Mouse (Mus musculus): ENCODE measurements around the gene Ypel2.
A peak's percentile ranks its signal among the peaks of the same experiment; 100 is the strongest.

The Ypel2 gene

DNA sequence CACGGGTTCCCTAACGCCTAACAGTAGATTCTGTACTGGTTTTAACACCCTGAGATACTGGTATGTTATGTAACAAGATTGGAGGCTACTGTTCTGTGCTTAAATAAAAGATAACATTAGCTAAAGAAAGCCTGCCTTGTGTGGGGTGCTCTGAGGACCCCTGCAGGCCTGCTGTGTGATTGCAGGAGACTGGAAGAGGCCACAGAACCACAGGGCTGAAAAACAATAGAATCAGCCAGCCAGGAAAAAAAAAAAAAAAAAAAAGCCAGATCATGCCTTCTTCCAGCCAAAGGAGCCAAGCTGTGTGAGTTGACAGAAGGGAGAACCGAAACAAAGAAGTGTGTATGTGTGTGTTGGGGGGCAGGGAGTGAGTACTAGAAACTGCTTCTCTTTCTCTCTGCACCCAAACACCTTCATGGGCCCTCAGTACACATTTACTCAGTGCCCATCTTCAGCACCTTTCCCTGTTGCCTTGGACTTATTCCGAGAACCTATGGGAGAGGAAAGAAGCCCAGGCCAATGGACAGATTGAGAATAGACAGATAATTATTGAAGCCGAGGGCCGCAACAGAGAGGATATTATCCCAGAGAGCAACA, 2.2 kb upstream of the Ypel2 start:
- peak in 1 of 2 experiments; percentile 58 for DNase-seq (ENCODE audit: low spot score in 2 of 2)

DNA sequence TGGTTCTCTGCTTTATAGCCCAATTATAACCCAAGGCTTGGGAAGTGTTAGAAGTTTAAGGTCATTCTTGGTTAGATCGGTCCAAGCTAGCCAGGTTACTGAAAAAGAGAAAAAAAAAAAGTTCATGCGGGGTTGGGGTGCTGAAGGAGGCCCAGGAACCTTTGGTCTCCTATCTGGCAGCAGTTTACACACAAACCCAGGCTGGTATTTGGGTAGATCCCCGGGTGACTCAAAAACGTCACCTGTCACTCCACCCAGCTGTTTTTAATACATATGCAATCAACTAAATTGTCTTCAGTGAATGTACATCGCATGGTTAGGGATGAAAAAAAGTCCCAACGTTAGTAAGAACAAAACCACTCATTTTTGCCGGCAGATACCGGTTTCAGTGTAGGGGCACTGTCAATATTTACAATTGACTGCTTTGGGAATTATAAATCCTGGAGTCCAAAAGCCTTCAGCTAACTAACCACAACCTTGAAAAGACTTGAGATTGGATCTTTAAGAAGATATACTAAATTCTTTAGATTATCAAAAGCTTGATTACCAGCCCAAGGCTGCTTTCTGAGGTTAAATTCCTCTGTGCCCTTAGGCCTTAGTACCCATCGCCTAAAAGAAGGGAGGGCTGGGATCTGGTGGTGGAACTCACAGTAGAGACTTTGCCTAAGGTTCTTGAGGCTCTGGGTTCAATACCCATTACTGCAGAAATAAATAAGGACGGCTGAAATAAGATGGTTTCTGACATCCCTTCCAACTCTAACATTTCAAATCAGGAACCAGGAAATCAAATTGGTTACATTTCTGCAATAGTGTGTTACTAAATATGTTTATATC, 1.5 kb upstream of the Ypel2 start:
- DNase-seq (ENCODE audit: low spot score in 2 of 2), result no peak

DNA sequence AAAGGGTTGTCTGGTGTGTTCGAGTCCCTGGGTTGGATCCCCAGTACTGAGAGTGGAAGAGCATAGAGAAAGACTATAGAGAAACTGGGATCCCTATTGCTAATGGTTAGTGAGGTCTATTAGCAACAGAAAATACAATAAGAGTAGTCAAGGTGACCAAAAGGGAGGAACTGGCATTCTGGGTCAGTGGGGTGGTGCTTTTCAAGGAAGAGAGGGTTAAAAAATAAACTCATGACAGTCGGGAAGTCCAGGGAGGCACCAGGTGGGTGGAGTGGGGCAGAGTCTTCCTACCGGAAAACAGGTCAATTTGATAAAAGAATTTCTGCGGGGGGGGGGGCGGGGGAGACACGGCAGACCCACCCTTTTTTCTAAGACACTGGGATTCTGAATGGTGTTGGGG, 823 bp upstream of the Ypel2 start:
- DNase-seq (ENCODE audit: low spot score in 2 of 2), result no peak

DNA sequence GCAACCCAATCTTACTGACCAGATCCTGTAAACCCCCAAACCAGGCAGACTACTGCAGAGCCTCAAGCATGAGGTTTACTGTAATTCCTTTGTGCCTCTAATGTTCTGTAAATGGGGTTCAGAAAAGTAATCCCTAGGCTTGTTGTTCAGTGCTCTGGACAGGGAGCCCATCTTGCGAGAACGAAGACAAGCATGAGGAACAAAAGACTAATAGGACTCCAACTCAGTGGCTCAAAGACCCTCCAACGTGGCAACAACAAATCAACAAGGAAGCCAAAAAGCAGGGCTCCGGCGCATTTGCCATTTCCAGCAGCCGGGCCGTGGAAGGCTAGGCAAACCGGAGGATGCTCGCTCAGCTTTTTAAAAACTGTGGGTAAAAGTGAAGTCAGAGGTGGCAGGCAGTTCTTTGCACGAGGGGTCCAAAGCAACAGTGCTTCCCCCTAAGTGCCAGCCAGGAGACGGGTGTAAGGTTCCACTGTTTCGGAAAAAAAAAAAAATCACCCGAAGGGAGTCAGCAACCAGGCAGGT, 982 bp downstream of the Ypel2 start:
- DNase-seq (ENCODE audit: low spot score in 2 of 2), result peak in 1 of 2 experiments; percentile 16

DNA sequence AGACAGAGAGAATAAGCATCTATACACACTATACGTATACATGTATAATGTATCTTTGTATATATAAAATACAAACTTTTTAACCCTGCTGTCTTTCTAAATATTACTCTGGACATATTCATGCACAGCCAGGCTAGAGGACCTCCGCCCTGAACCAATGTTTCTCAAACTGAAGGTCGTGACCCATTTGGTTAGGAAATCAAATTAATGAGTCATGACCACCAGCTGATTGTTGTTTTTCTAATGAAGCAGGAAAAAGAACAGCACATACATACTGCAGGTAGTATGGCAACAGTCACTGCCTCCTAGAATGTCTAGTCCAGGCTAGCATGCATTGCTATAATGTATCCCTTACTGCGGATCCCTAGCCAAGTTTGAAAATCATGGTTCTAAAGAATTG, 2.3 kb downstream of the Ypel2 start:
- DNase-seq (ENCODE audit: low spot score in 2 of 2), result no peak

DNA sequence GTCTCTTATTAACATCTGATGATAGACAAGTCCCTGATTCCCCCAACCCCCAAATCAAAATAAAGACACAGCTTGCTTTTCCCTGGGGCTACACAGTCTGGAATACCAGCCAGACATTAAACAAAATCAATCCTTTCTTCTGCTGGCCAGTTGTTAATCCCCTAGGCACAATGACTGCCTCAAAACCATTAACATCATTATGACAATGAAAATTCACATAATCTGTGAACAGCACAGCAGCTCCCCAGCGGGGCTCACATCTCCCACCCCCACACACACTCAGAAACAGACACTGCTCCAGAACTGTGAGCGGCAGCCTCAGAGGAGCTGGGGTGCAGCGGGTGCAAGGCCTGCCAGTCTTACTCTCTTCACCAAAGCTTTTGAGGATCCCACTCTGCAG, 3.2 kb downstream of the Ypel2 start:
- DNase-seq (ENCODE audit: low spot score in 2 of 2), result no peak

DNA sequence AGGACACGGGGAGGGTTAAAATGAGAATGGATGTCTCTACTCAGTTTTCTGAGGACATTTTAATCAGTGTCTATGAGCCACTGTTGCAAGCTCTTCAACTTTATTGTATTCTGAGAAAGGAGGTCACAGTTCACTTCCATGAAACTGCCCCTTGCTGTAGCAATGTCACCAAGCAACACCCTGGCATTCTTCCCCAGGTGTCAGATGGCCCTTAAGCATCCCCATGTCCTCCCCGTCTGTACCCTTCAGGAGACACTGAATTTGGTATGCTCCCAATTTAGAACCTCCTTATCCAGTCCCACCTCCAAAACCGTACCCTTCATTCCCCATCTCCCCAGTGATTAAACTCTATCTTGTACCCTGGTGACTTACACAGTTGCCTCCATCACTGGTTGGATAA, 8.5 kb downstream of the Ypel2 start:
- DNase-seq (ENCODE audit: low spot score in 2 of 2), result no peak

DNA sequence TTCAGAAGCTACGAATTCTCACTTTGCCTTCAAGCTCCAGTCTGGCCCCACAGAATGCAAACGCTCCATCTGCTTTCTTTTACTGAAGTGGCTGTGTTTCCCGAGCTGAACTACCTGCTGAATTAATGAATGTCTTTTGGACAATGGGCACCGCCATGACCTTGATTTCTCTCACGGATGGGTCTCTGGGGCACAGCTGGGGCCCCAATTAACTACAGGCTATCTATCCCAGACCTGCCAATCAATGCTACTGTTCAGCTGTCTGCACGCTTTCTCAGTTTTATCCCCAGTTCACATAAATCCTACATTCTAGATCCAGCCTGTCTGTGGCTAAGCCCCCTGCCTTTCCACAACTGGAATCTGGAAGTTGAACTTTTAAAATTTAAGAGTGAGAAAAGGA, 10.5 kb downstream of the Ypel2 start:
- no peak for DNase-seq (ENCODE audit: low spot score in 2 of 2)

DNA sequence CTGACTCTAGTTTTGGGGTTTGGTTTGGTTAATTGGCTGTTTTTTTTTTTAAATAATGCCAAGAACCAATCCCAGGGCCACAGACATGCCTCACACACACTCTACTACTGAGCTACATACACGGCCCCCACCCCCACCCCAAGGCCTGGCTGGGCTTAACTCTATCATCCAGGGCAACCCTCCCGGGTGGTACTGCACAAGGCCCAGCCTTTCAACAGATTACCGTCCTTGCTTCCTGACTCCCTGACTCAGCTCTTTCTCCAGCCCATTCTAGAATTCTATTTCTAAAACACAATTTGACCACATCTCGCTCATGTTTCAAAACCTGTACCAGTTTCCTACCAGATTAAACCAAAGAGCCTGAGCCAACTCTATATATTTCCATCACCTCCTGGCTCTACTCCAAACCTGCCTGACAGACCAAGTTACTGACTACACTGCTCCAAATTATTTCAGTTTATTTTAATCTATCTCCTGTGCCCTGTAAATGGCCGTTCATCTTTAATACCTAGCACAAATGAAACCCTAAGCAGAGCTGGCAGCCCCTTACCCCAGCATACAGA, 12.2 kb downstream of the Ypel2 start:
- no peak for DNase-seq (ENCODE audit: low spot score in 2 of 2)

DNA sequence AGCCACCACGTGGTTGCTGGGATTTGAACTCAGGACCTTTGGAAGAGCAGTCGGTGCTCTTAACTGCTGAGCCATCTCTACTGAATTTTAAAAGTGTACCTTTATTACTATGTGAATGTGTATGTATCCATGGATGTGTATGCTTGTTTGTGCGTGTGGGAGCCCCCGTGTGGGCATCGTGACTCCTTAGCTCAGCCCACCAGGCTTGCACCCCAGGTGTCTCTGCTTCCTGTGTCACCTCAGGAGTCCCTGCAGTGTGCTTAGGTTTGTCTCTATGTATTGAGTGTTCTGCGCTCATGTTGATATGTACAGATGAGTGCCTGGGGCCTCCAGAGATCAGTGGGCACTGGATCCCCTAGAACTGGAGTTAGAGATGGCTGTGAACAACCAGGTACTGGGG, 13.0 kb downstream of the Ypel2 start:
- DNase-seq (ENCODE audit: low spot score in 2 of 2), result no peak

DNA sequence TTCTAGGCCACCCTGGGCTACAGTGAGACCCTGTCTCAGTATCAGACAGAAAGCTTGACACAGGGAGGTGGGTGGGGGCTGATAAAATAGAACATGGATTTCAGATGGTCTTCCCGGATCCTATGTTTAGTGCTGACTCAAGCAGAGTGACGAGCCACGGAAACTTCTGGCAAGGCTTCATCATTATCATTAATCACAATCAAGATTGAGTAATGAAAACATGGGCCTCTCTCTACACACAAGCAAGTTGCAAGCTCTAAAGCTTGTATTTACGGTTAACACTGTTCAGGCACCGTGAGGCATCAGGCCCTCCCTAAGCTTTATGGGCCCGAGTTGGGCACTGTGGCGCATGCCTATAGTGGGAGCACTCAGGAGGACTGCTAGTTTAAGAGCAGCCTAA, 13.7 kb downstream of the Ypel2 start:
- no peak for DNase-seq (ENCODE audit: low spot score in 2 of 2)

DNA sequence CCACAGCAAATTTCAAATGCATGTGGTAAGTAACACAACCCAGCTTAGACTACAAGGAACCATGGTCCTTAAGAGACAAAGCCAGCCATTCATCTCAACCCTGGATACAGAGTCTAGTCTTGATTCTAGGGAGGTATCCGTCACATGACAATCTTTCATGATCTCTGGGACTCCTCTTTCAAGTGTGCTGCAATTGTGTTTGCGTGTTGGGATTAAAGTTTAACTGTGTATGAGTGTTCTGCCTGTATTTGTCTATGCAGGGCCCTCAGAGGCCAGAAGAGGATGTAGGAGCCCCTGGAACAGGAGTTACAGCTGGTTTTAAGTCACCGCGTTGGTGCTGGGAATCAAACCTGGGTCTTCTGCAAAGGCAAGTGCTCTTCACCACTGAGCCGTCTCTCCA, 16.3 kb downstream of the Ypel2 start:
- DNase-seq (ENCODE audit: low spot score in 2 of 2), result no peak

DNA sequence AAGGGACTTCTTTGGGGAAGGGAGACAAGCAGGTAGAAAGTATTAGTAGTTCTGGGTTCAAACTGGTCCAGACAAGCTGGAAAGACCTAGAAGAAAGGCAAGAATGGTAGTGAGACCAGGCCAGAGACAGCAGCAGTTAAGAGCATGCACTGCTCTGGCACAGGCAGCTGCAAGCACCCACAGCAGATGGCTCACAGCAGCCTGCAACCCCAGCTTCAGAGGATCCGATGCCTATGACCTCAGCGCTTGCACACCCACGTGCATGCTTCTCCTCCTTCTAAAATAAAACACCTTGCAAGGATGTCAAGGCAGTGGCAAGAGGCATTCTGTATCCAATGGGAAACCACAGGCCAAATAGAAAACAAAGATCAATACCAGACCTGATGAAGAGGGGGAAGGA, 19.1 kb downstream of the Ypel2 start:
- DNase-seq (ENCODE audit: low spot score in 2 of 2), result no peak

DNA sequence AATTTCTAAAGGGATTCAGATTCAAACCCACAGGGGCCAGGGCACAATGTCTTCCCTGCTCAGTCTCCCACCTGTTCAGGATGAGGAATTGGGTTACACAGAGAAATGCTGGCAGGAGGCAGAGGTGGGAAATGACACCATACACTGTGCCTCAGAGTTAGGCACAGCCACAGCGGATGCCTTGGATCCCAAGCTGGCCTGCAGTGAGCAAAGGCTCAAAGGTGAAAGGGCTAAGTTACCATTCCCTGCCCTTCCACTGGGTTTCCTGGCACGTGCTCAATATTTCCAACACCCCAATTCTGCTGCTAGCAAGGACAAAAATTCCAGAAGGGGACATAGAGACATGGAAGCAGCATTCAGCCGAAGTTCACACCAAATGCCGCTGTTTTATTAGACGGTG, 20.3 kb downstream of the Ypel2 start:
- DNase-seq (ENCODE audit: low spot score in 2 of 2), result no peak

DNA sequence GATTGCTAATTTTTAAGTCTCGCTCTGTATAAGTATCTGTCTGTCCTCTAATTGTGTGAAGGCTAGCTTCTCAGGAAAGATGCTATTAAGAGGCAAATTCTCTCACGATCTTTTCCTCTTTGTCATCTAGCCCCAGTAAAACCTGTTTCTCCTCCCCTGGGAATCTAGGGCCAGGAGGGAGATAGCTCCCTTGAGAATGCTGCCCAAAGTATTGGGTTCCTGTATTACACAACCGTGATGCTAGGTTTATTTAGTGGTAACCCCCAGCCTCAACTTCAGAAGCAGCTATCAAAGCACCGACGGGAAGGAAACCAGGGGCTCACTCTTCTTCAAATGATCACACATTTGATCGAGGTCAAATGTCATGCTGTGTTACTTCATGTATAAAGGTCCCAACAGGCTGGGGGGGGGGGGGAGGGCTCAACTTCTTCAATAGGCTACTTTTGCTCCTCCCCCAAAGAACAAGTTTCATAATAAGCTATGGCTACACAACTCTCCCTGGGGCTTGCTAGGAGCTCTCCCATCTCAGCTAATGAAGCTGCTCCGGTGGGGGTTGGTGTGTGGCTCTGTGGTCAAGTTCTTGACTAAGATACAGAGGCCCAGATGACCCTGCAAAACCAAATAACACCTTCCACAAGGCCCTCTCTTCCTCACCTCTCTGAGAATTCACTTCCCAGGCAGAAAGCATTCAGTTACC, 22.3 kb downstream of the Ypel2 start:
- no peak for DNase-seq (ENCODE audit: low spot score in 2 of 2)

DNA sequence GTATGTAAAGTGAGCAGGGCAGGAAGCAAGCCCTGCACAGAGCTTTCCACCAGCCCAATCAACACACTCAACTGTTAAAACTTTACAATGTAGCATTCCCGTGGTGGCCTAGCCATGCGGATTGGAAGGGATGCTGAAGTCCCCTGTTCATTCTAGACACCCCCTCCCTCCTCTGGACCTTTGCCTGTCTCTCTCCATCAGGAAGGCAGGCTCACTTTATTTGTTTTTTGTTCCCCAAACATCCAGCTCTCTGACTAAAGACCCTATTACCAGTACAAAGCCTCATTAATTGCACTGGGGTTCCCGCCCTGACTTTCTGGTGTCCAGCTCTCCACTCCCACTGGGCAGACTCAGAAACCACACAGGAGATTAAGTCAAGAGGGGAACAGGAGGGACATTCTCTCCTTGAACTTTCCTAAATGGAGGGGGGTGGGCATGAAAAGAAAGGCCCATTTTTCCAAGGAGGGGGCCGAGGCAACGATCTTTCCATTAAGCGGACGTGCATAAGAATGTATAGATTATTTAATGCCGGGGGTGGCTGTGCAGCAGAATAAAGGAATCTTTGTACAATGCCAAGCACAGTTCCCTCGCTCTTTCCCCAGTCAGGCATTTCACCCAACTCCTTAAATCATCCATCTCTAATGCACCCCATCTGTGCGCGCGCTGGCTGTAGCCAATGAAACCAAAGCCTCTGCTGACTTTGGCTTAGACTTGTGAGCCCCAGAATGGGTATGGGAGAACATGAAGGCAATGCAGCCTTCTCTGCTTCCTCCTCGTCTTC, 24.3 kb downstream of the Ypel2 start:
- no peak for DNase-seq (ENCODE audit: low spot score in 2 of 2)

DNA sequence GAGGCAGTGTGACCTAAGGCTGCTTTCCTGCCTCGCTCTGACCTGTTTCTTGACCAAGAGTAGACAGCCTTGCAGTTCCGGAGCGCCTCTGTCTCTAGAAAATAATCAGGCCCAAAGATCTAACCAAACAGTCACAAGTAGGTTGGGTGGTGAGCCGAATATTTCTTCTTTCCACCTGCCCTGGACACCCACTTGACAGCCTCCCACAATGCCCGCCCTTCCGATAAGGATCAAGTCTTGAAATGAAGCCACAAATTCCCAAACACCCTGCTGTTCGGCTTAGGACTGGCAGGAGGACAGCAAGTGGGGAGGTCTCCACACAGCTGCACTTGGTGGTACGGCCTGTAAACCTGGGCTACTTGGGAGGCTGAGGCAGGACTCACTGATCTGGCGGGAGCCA, 26.0 kb downstream of the Ypel2 start:
- DNase-seq (ENCODE audit: low spot score in 2 of 2), result no peak

DNA sequence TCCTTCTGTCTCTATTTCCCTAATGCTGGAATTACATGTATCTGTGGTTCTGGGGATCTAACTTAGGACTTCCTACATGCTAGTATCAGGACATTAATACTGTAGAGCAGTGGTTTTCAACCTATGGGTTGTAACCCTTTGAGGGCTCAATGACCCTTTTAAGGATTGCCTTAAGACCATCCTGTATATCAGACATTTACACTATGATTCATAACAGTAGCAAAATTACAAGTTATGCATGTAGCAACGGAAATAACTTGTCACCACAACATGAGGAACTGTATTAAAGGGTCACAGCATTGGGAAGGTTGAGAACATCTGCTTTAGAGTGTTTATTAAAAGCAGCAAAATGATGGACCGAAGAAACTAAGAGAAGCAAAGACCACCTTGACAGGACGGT, 26.8 kb downstream of the Ypel2 start:
- DNase-seq (ENCODE audit: low spot score in 2 of 2), result no peak

DNA sequence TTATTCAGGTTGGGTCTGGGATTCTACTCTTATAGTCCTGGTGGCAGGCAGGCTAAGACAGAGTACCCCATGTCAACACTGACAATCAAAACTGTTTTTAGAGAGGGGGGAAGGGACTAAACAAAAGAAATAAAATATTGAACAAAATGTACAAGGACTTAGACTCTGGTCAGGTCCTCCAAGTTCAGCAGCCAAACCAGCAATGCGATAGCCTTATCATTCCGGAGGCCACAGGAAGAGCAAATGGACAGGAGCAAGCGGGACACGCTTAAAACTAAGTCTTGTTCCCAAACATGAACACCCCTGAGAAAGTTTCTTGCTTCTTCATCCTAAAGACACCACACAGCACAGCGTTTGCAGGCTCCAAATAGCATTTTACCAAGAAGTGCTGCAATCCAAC, 28.4 kb downstream of the Ypel2 start:
- DNase-seq (ENCODE audit: low spot score in 2 of 2), result no peak

DNA sequence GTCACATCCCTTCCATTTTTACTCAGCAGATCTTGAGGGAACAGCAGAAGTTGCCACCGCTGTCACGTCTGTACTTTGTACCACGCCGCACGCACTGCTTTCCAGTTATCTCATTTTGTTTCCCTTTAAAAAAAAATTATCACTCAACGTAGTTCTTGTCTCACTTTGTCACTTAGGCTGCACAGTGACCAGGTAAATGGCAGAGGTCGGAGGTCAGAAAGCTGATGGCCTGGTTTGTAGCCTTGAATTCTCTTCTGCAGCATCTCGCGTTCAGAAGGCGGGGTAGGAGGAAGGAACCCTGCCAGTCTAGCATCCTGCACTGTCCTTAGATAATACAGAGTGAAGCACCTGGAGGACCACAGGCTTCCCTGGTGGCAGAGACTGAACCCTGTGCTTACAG, 29.8 kb downstream of the Ypel2 start:
- DNase-seq (ENCODE audit: low spot score in 2 of 2), result no peak

DNA sequence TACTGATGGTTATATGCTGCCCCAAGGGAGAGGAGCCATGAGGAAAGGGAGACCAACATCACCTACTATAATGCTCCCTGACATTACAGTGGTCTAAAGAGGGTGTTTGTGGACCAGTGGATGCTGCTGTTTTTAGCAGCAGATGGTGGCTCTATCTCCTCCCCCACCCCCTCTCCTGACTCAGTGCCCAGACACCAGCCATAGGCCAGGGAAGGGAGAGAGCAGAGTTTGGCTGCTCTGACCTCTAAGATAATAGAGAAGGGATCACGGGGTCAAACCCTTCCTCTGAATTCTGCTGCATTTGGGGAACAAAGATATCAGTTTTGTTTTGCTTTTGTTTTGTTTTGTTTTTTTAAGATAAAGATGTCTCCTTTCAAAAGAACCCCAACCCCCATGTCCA, 30.5 kb downstream of the Ypel2 start:
- no peak for DNase-seq (ENCODE audit: low spot score in 2 of 2)

DNA sequence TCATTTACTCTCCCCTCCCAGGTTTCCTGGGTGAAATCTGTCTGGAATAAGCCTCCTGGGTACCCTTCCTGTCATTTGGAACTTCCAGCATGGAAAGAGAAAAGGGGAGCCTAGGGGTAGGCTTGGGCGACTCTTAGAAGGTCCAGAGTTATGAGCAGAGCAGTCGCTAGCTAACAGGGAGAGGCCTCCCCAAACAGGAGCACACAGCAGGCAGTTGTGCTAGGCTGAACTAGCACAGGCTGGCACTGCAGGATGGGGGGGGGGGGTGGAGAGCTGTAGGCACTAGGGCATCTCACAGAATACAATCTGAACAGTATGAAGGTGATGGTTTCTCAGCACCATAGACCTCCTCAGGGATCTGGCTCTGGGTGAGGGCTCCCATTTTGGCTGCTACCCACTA, 31.1 kb downstream of the Ypel2 start:
- no peak for DNase-seq (ENCODE audit: low spot score in 2 of 2)

Measured in spleen, postnatal 10 days (tissue).